Mouse (Mus musculus): ENCODE results near the gene Nme8. TPM values are rescaled to one million over a fixed set of nuclear protein-coding genes. Genes with fewer than 3 reads are reported as not detected.

The Nme8 gene
- polyA plus RNA-seq, 1 experiment, result not detected

DNA sequence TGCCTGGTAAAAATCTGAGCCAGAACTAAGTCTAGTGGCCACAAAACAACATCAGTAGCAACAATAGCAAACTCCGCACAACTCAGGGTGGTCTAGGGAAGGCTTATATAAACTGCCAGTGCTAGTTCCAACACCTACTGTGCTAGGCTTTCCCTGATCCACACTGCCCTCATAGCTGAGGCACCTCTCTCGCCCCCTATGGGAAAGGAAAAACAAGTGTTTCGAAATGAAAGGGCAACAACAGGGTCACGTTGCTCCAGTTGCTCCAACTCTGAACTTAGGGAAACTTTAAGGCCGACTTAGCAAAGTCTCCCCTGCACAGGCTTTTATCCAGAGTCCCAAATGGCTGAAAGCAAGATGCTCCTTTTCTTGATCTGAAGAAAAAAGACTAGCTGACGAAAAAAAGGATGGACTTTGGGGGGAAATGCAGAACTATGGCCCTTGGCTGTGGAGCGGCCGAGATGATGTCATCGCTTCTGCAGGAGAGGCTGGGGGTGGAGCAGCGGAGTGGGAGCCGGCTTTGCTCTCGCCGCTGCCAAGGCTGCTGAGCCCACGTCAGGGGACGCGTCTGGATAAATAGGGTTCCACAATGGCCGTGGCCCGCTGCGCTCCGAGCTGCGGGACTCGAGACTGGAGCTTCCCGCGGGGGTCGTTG is 74.9 kb downstream of the Nme8 start, which contains the start of gene Sfrp4:
Gene Sfrp4, plus strand, starts transcription at position 532 of the 655 bp plus-strand sequence.
- H3K4me3 ChIP-seq (replicated peaks; ENCODE audit: extremely low read depth, low read depth, low read length), result peak within 1 kb of the TSS; percentile 40
- DNase-seq, result peak; percentile 19
- H3K4me1 ChIP-seq (ENCODE audit: control insufficient read depth, insufficient read depth, low read length), result peaks cover 4% of the 10 kb centered on the region
- 5% methylated on average over 25 of the region's 25 CpGs for WGBS
- TF ChIP-seq CTCF (IDR thresholded peaks at IDR 0.05; ENCODE audit: insufficient read depth, low read length) (peak; percentile 27; the same call in 1 of the 2 replicates), POLR2A (IDR thresholded peaks at IDR 0.05; ENCODE audit: borderline replicate concordance, extremely low read depth, low read depth, low read length) (no peak)

DNA sequence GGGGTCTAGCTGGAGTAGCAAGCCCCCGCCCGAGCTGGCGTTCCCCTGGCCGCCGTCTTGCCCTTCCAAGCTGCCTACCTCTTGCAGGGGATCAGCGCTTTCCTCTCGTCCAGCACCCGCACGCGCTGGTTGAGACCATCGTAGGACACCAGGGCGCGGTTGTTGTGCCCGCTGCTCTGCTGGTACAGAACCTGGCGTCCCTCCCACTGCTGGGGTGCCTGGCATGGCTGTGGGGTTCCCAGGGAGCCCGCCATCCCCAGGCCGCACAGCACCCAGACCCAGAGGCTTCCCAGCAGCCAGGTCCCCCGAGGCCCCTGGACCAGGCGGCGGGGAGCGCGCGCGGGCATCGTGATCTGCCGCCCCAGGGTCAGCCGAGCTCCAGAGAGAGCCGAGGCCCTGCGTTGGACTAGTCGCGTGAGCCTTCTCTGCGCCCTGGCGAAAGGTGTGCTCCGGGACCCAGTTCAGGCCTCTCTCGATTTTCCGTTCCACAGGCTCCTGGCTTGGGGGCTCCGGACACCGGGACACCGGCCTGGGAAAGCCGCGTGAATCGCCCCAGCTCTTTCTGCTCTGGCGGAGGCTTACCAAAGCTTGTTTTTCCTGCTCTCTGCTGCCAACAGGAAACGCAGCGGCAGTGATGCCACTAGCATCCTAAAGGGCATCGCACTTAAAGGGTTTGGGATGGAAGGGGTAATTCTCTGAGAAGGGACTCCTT is 78.2 kb downstream of the Nme8 start, which contains the start of gene Epdr1:
Gene Epdr1, minus strand, starts transcription at position 712 of the 712 bp plus-strand sequence.
- DNase-seq, result peak; percentile 29
- peak within 1 kb of the TSS; percentile 71 for H3K4me3 ChIP-seq (replicated peaks; ENCODE audit: extremely low read depth, low read depth, low read length)
- peaks cover 4% of the 10 kb centered on the region for H3K4me1 ChIP-seq (ENCODE audit: control insufficient read depth, insufficient read depth, low read length)
- TF ChIP-seq CTCF (IDR thresholded peaks at IDR 0.05; ENCODE audit: insufficient read depth, low read length), result peak; percentile 53; the same call in 1 of the 2 replicates
- TF ChIP-seq POLR2A (IDR thresholded peaks at IDR 0.05; ENCODE audit: borderline replicate concordance, extremely low read depth, low read depth, low read length), result no peak
- WGBS, result under 1% methylated on average over 46 of the region's 46 CpGs

DNA sequence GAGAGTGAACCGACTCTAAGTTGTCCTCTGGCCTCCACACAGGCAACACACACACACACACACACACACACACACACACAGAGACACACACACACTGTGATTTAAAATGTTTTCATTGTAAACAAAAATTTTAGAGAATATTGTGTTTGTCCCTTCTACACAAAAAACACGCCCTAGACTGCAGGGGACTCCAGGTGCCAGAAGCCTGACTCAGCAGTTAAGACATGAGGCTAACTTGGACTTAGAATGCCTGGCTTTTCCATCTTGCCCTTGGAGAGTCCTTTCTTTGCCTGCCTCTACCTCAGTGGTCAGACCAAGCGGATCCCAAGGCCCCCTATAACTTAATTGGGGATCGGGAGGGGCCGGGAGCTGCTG is 78.8 kb downstream of the Nme8 start:
- H3K4me1 ChIP-seq (ENCODE audit: control insufficient read depth, insufficient read depth, low read length), result peaks cover 4% of the 10 kb centered on the region
- H3K4me3 ChIP-seq (replicated peaks; ENCODE audit: extremely low read depth, low read depth, low read length), result peak overlapping the region; percentile 71
- no peak for TF ChIP-seq POLR2A (IDR thresholded peaks at IDR 0.05; ENCODE audit: borderline replicate concordance, extremely low read depth, low read depth, low read length)
- no peak for TF ChIP-seq CTCF (IDR thresholded peaks at IDR 0.05; ENCODE audit: insufficient read depth, low read length)
- WGBS, result 11% methylated on average over 5 of the region's 5 CpGs
- no peak for DNase-seq

DNA sequence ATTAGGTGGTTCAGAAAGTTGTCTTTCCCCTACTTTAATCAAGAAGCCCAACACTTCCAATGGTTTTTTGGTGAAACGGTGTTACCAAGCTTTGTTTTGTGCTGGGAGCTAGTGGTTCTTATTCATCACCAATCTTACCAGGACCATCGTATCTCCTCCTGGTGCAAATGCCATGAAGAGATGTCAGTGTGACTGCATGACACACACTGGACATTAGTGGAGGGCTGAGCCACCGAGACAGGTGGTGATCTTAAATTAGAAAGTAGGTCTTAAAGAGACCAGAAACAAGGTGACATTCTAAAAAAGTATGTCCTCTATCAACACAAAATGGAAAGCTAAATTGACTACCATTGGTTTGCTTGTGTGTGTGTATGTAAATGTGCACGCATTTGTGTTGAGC is 79.5 kb downstream of the Nme8 start:
- Histone ChIP-seq H3K4me1 (ENCODE audit: control insufficient read depth, insufficient read depth, low read length) (peaks cover 4% of the 10 kb centered on the region), H3K4me3 (replicated peaks; ENCODE audit: extremely low read depth, low read depth, low read length) (no peak overlapping the region)
- TF ChIP-seq CTCF (IDR thresholded peaks at IDR 0.05; ENCODE audit: insufficient read depth, low read length) (no peak), POLR2A (IDR thresholded peaks at IDR 0.05; ENCODE audit: borderline replicate concordance, extremely low read depth, low read depth, low read length) (no peak)
- 97% methylated on average over 4 of the region's 4 CpGs for WGBS
- DNase-seq, result no peak

DNA sequence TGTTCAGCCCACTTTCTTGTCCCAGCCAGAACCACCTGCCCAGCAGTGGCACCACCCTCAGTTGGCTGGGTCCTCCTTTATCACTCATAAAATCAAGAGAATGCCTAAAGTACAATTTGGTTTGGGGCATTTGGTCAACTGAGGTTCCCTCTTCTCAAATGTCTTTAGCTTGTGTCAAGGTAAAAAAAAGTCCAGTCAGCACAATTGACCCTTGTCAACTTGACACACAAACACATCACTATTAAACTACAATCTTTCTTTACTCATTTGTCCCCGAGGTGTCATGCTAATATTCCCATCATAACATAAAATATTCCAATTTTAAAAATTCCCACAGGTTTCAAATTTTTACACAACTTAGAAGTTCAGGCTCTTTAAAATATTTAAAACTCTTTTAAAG is 83.3 kb downstream of the Nme8 start:
- TF ChIP-seq POLR2A (IDR thresholded peaks at IDR 0.05; ENCODE audit: borderline replicate concordance, extremely low read depth, low read depth, low read length), result no peak
- TF ChIP-seq CTCF (IDR thresholded peaks at IDR 0.05; ENCODE audit: insufficient read depth, low read length), result no peak
- no peak for DNase-seq
- no peak overlapping the region for H3K4me3 ChIP-seq (replicated peaks; ENCODE audit: extremely low read depth, low read depth, low read length)
- WGBS, result 83% methylated on average over 1 of the region's 1 CpGs
- peaks cover 4% of the 10 kb centered on the region; the same call in 1 of the 2 replicates for H3K4me1 ChIP-seq (ENCODE audit: control insufficient read depth, insufficient read depth, low read length)

DNA sequence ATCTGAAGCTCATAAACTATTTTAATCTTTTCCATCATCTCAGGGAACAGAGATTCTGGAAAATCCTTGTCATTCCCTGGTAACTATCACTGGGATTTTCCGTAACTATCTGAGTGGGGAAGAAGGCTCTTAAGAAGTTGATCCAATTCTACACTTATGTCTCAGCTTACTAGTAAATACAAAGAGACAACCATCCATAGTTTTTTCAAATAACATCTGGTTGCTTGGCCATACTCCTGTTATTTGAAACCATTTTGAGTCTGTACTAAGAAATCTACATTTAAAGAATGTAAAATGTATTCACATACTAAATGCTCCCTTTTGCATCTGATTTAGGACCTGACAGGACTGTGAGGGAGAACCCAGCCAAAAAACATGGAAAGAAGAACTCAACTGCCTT is 84.2 kb downstream of the Nme8 start:
- 86% methylated on average over 1 of the region's 1 CpGs for WGBS
- Histone ChIP-seq H3K4me3 (replicated peaks; ENCODE audit: extremely low read depth, low read depth, low read length) (no peak overlapping the region), H3K4me1 (ENCODE audit: control insufficient read depth, insufficient read depth, low read length) (no peaks in the 10 kb centered on the region)
- no peak for DNase-seq
- TF ChIP-seq CTCF (IDR thresholded peaks at IDR 0.05; ENCODE audit: insufficient read depth, low read length) (no peak), POLR2A (IDR thresholded peaks at IDR 0.05; ENCODE audit: borderline replicate concordance, extremely low read depth, low read depth, low read length) (no peak)

DNA sequence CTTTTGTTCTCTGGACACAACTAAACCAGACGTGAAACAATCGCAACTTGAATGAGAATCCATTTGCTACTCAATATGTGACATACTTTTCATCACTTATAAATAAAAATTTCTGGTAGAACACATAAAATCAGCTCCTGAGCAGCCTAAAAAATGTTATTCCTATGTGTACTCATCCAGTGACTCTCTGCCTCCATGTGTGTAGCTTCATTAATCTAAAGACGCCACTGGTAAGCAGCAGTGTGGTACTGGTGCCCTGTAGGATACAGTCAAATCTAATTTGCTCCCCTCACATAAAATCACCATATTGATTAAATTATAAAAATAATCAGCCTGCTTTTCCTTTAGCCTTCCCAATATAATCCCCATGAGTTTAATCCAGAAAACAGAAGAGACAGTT is 84.6 kb downstream of the Nme8 start:
- no peak overlapping the region for H3K4me3 ChIP-seq (replicated peaks; ENCODE audit: extremely low read depth, low read depth, low read length)
- H3K4me1 ChIP-seq (ENCODE audit: control insufficient read depth, insufficient read depth, low read length), result no peaks in the 10 kb centered on the region
- DNase-seq, result no peak
- WGBS, result 89% methylated on average over 3 of the region's 3 CpGs
- no peak for TF ChIP-seq CTCF (IDR thresholded peaks at IDR 0.05; ENCODE audit: insufficient read depth, low read length)
- no peak for TF ChIP-seq POLR2A (IDR thresholded peaks at IDR 0.05; ENCODE audit: borderline replicate concordance, extremely low read depth, low read depth, low read length)

DNA sequence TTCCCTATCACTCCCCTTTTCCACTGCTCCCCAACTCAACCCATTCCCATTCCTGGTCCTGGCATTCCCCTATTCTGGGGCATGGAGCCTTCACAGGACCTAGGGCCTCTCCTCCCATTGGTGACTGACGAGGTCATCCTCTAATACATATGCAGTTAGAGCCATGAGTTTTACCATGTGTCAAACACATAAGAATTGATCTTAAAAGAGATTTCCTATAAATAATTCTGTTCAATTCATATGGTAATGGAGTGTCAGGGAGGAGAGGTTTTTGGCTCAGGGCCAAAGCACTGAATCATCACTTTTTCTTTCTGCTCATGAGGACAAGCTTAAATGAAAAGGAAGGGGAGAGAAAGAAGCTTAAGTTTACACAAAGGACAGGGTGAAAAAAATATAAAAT is 85.2 kb downstream of the Nme8 start:
- Histone ChIP-seq H3K4me3 (replicated peaks; ENCODE audit: extremely low read depth, low read depth, low read length) (no peak overlapping the region), H3K4me1 (ENCODE audit: control insufficient read depth, insufficient read depth, low read length) (no peaks in the 10 kb centered on the region)
- TF ChIP-seq CTCF (IDR thresholded peaks at IDR 0.05; ENCODE audit: insufficient read depth, low read length) (no peak), POLR2A (IDR thresholded peaks at IDR 0.05; ENCODE audit: borderline replicate concordance, extremely low read depth, low read depth, low read length) (no peak)
- DNase-seq, result no peak
- 90% methylated on average over 1 of the region's 1 CpGs for WGBS

DNA sequence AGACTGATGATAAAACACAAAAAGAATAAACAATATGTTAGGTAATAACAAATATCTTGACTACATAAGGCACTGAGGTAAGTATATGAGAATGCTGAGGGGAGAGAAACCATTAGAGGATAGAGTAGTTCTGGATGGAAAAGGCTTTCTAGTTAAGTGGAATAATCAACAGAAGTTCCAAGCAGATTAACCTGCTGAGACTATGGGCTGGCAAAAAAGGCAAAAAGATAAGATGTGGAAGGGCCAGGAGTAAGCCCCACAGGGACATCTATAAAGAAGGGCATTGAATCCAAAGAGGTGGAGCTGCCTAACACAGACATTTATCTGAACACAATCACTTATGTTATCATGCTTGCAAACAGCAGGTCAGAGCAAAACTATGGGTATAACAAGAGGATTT is 89.5 kb downstream of the Nme8 start:
- no peak for TF ChIP-seq CTCF (IDR thresholded peaks at IDR 0.05; ENCODE audit: insufficient read depth, low read length)
- no peak for TF ChIP-seq POLR2A (IDR thresholded peaks at IDR 0.05; ENCODE audit: borderline replicate concordance, extremely low read depth, low read depth, low read length)
- DNase-seq, result no peak
- Histone ChIP-seq H3K4me1 (ENCODE audit: control insufficient read depth, insufficient read depth, low read length) (no peaks in the 10 kb centered on the region), H3K4me3 (replicated peaks; ENCODE audit: extremely low read depth, low read depth, low read length) (no peak overlapping the region)

DNA sequence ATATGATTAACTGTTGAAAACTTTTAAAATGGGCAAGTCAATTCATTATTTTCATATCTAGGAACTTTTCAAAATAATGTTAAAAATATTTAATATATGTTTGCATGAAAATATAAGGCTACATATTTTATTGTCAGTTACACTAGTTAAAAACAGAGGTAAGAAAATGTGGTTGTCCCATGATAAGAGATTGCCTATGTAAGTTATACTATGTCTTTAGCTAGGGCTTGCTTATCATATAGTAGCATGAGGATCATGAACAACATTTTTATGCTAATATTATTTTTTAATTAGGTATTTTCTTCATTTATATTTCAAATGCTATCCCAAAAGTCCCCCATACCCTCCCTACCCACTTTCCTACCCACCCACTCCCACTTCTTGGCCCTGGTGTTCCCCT is 92.7 kb downstream of the Nme8 start:
- Histone ChIP-seq H3K4me3 (replicated peaks; ENCODE audit: extremely low read depth, low read depth, low read length) (no peak overlapping the region), H3K4me1 (ENCODE audit: control insufficient read depth, insufficient read depth, low read length) (no peaks in the 10 kb centered on the region)
- DNase-seq, result no peak
- no peak for TF ChIP-seq POLR2A (IDR thresholded peaks at IDR 0.05; ENCODE audit: borderline replicate concordance, extremely low read depth, low read depth, low read length)
- TF ChIP-seq CTCF (IDR thresholded peaks at IDR 0.05; ENCODE audit: insufficient read depth, low read length), result no peak

Data from lung, adult 2 months (tissue).